Mouse (Mus musculus): ENCODE data around the gene Hmox2.
"Not testable (repeated sequence)": the region's sequence is repeated elsewhere in the genome, so short reads cannot be mapped to it uniquely, and the experiment has no call there.

Hmox2 gene

GRCm38 (mm10) chr16:4725780-4726527 lies at the start of gene Hmox2:
TSS of gene Hmox2 (plus strand) at chr16:4726361.
- peak; percentile 84 for DNase-seq (ENCODE audit: low read depth)

- DNase-seq (ENCODE audit: low read depth), result no peak
These were observed 49.3 kb upstream of the Hmox2 start for GRCm38 (mm10) chr16:4676836-4677235.

- no peak for DNase-seq (ENCODE audit: low read depth)
These were observed 48.1 kb upstream of the Hmox2 start for GRCm38 (mm10) chr16:4678080-4678479.

GRCm38 (mm10) chr16:4679121-4680018 lies 46.8 kb upstream of the Hmox2 start, which contains the start of gene Coro7:
TSS of gene Coro7 (minus strand) at chr16:4679777.
- peak; percentile 92 for DNase-seq (ENCODE audit: low read depth)

- not testable (repeated sequence) for DNase-seq (ENCODE audit: low read depth)
These were observed 45.2 kb upstream of the Hmox2 start for GRCm38 (mm10) chr16:4680922-4681455.

- DNase-seq (ENCODE audit: low read depth), result no peak
These were observed 43.5 kb upstream of the Hmox2 start for GRCm38 (mm10) chr16:4682628-4683179.

GRCm38 (mm10) chr16:4683193-4683580 lies 43.0 kb upstream of the Hmox2 start:
- peak; percentile 68 for DNase-seq (ENCODE audit: low read depth)

- DNase-seq (ENCODE audit: low read depth), result peak; percentile 90
These were observed 42.3 kb upstream of the Hmox2 start for GRCm38 (mm10) chr16:4683581-4684456.

GRCm38 (mm10) chr16:4684457-4684791 lies 41.7 kb upstream of the Hmox2 start:
- DNase-seq (ENCODE audit: low read depth), result peak; percentile 44

- DNase-seq (ENCODE audit: low read depth), result not testable (repeated sequence)
These were observed 36.8 kb upstream of the Hmox2 start for GRCm38 (mm10) chr16:4689371-4689770.

- no peak for DNase-seq (ENCODE audit: low read depth)
These were observed 24.9 kb upstream of the Hmox2 start for GRCm38 (mm10) chr16:4701211-4701610.

- no peak for DNase-seq (ENCODE audit: low read depth)
These were observed 23.5 kb upstream of the Hmox2 start for GRCm38 (mm10) chr16:4702646-4703045.

GRCm38 (mm10) chr16:4705541-4705940 lies 20.6 kb upstream of the Hmox2 start:
- no peak for DNase-seq (ENCODE audit: low read depth)

- no peak for DNase-seq (ENCODE audit: low read depth)
These were observed 15.0 kb upstream of the Hmox2 start for GRCm38 (mm10) chr16:4711173-4711572.

- DNase-seq (ENCODE audit: low read depth), result no peak
These were observed 12.1 kb upstream of the Hmox2 start for GRCm38 (mm10) chr16:4713861-4714710.

- no peak for DNase-seq (ENCODE audit: low read depth)
These were observed 8.3 kb upstream of the Hmox2 start for GRCm38 (mm10) chr16:4717866-4718265.

GRCm38 (mm10) chr16:4718753-4719518 lies 7.2 kb upstream of the Hmox2 start, which contains the start of gene Nmral1:
TSS of gene Nmral1 (minus strand) at chr16:4719356.
- peak; percentile 70 for DNase-seq (ENCODE audit: low read depth)

GRCm38 (mm10) chr16:4722128-4722914 lies 3.8 kb upstream of the Hmox2 start:
- no peak for DNase-seq (ENCODE audit: low read depth)

GRCm38 (mm10) chr16:4722915-4723209 lies 3.3 kb upstream of the Hmox2 start:
- DNase-seq (ENCODE audit: low read depth), result no peak

Data from c-Kit-positive CD71-positive TER-119-negative erythroid progenitor cells, embryonic 14.5 days (primary cell).